Mouse (Mus musculus): ENCODE data around the gene Drc3. TPM values are rescaled to one million over a fixed set of nuclear protein-coding genes. Genes with fewer than 3 reads are reported as not detected.

Drc3 gene
- polyA plus RNA-seq (2021) = 3.1 TPM

- DNase-seq (ENCODE audit: low read depth, low spot score) = peak; percentile 100
- ChIA-PET CTCF (interaction anchor here (0.8 to 3.2 kb wide), 3 partner anchors 36 to 247 kb away, joined by 3 to 9 read pairs (median 3); no protein-coding TSS in a partner anchor), POLR2A (interaction anchor here (1.3 kb wide), 1 partner anchor 42 kb away, joined by 3 read pairs; no protein-coding TSS in a partner anchor)
- peak; percentile 96 for ATAC-seq
- in situ Hi-C loops (cut with MboI; ENCODE audit: low pct_unique_long_range_greater_than_20kb) = loop anchor here (5.0 kb wide), 1 partner anchor 40 kb away; no protein-coding TSS in a partner anchor
- no peaks in the 10 kb centered on the region for H3K27me3 ChIP-seq
- TF ChIP-seq CTCF (IDR thresholded peaks at IDR 0.05) = no peak
Observed at GRCm38 (mm10) chr11:60352559-60353411, at the start of gene Drc3, which contains the start of gene Tom1l2. TSS of gene Drc3 (plus strand) at chr11:60353329. TSS of gene Tom1l2 (minus strand) at chr11:60352905.

DNA sequence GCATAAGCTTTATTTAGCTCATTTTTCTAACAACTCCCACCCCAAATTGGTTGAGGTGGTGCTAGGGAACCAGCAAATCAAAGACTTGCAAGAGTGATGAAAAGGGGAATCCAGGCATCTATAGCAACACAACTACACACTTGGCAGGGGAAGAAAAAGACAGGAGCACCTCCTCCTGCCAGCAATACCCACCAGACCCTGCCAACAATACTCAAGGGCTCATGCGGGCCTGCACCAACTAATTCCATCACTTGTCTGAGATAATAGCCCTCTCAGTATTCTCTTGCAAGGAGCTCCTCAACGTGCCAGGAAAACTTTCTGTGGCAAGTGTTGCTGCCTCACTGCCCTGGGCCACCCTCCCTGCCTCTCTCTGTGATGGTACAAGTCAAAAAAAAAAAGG is 49.6 kb upstream of the Drc3 start:
- H3K27me3 ChIP-seq = no peaks in the 10 kb centered on the region
- DNase-seq (ENCODE audit: low read depth, low spot score) (no peak), ATAC-seq (no peak)
- CTCF ChIA-PET = interaction anchor here (2.9 kb wide), 1 partner anchor 11 kb away, joined by 13 read pairs; no protein-coding TSS in a partner anchor
- POLR2A ChIA-PET = no interaction called here
- in situ Hi-C loops (cut with MboI; ENCODE audit: low pct_unique_long_range_greater_than_20kb) = no loop called here
- no peak for TF ChIP-seq CTCF (IDR thresholded peaks at IDR 0.05)

GRCm38 (mm10) chr11:60305611-60306010 is 47.5 kb upstream of the Drc3 start:
- POLR2A ChIA-PET = interaction anchor here (0.6 kb wide), 1 partner anchor 33 kb away, joined by 4 read pairs; no protein-coding TSS in a partner anchor
- TF ChIP-seq CTCF (IDR thresholded peaks at IDR 0.05) = no peak
- in situ Hi-C loops (cut with MboI; ENCODE audit: low pct_unique_long_range_greater_than_20kb) = loop anchor here (5.0 kb wide), 1 partner anchor 107 kb away; no protein-coding TSS in a partner anchor
- DNase-seq (ENCODE audit: low read depth, low spot score) = no peak
- CTCF ChIA-PET = interaction anchor here (1.2 to 2.2 kb wide), 4 partner anchors 15 to 105 kb away, joined by 3 to 6 read pairs (median 4); no protein-coding TSS in a partner anchor
- ATAC-seq = no peak
- H3K27me3 ChIP-seq = no peaks in the 10 kb centered on the region

- TF ChIP-seq CTCF (IDR thresholded peaks at IDR 0.05) = peak; percentile 79
- ATAC-seq = no peak
- ChIA-PET POLR2A (no interaction called here), CTCF (interaction anchor here (0.9 to 2.9 kb wide), 14 partner anchors 8 to 264 kb away, joined by 3 to 11 read pairs (median 4); partner anchors contain the start of genes Drc3 and Tom1l2)
- no peaks in the 10 kb centered on the region for H3K27me3 ChIP-seq
- in situ Hi-C loops (cut with MboI; ENCODE audit: low pct_unique_long_range_greater_than_20kb) = loop anchor here (5.0 kb wide), 1 partner anchor 105 kb away; no protein-coding TSS in a partner anchor
- DNase-seq (ENCODE audit: low read depth, low spot score) = no peak
Observed at GRCm38 (mm10) chr11:60306834-60307233, 46.3 kb upstream of the Drc3 start.

GRCm38 (mm10) chr11:60307375-60307825 is 45.7 kb upstream of the Drc3 start:
- TF ChIP-seq CTCF (IDR thresholded peaks at IDR 0.05) = peak; percentile 81
- no peak for ATAC-seq
- DNase-seq (ENCODE audit: low read depth, low spot score) = no peak
- ChIA-PET POLR2A (no interaction called here), CTCF (interaction anchor here (0.9 to 2.9 kb wide), 13 partner anchors 8 to 264 kb away, joined by 3 to 11 read pairs (median 4); partner anchors contain the start of genes Drc3 and Tom1l2)
- H3K27me3 ChIP-seq = no peaks in the 10 kb centered on the region
- in situ Hi-C loops (cut with MboI; ENCODE audit: low pct_unique_long_range_greater_than_20kb) = loop anchor here (5.0 kb wide), 1 partner anchor 105 kb away; no protein-coding TSS in a partner anchor

GRCm38 (mm10) chr11:60308061-60308460 is 45.1 kb upstream of the Drc3 start:
- ATAC-seq (no peak), DNase-seq (ENCODE audit: low read depth, low spot score) (no peak)
- no peak for TF ChIP-seq CTCF (IDR thresholded peaks at IDR 0.05)
- CTCF ChIA-PET = interaction anchor here (0.8 to 2.9 kb wide), 8 partner anchors 9 to 265 kb away, joined by 3 to 11 read pairs (median 4); partner anchors contain the start of genes Drc3 and Tom1l2
- POLR2A ChIA-PET = no interaction called here
- in situ Hi-C loops (cut with MboI; ENCODE audit: low pct_unique_long_range_greater_than_20kb) = loop anchor here (5.0 kb wide), 1 partner anchor 104 kb away; no protein-coding TSS in a partner anchor
- H3K27me3 ChIP-seq = no peaks in the 10 kb centered on the region

DNA sequence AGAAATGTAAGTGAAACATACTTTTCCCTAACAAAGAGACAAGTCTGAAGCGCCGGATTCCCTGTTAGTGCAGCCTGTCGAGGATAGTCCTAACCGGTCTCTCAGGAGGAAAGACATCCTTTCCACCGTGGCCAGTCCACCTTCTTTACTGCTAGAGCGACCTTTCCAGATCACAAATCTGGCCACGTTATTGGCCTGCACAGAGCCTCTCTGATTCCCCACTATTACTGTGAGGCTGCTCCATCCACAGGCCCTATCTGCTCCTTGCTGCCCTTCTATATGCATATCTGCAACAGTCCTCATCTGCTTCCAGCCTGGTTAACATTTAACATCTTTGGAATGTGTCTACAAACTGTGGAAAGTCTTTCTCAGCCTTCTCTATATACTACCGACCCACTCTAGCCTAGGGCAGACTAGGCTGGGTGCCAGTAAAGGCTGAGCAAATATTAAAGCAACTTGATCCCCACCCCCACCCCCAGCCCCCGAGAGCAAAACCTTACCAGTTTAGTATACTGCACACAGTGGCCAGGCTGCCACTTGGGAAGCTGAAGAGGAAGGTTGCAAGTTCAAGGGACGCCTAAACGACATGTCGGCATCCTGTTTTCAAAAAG is 44.5 kb upstream of the Drc3 start:
- ATAC-seq (no peak), DNase-seq (ENCODE audit: low read depth, low spot score) (no peak)
- ChIA-PET CTCF (interaction anchor here (0.8 to 2.9 kb wide), 5 partner anchors 14 to 109 kb away, joined by 3 to 11 read pairs (median 5); partner anchors contain the start of genes Drc3 and Tom1l2), POLR2A (interaction anchor here (0.7 kb wide), 1 partner anchor 29 kb away, joined by 3 read pairs; no protein-coding TSS in a partner anchor)
- H3K27me3 ChIP-seq = no peaks in the 10 kb centered on the region
- in situ Hi-C loops (cut with MboI; ENCODE audit: low pct_unique_long_range_greater_than_20kb) = loop anchor here (5.0 kb wide), 1 partner anchor 104 kb away; no protein-coding TSS in a partner anchor
- TF ChIP-seq CTCF (IDR thresholded peaks at IDR 0.05) = no peak

GRCm38 (mm10) chr11:60309875-60310274 is 43.3 kb upstream of the Drc3 start:
- ChIA-PET POLR2A (interaction anchor here (1.4 kb wide), 1 partner anchor 42 kb away, joined by 3 read pairs; no protein-coding TSS in a partner anchor), CTCF (interaction anchor here (1.0 kb wide), 1 partner anchor 17 kb away, joined by 3 read pairs; no protein-coding TSS in a partner anchor)
- ATAC-seq (no peak), DNase-seq (ENCODE audit: low read depth, low spot score) (no peak)
- H3K27me3 ChIP-seq = no peaks in the 10 kb centered on the region
- no peak for TF ChIP-seq CTCF (IDR thresholded peaks at IDR 0.05)
- in situ Hi-C loops (cut with MboI; ENCODE audit: low pct_unique_long_range_greater_than_20kb) = loop anchor here (5.0 kb wide), 2 partner anchors 42 to 102 kb away; partner anchors contain the start of genes Drc3 and Tom1l2

- POLR2A ChIA-PET = interaction anchor here (1.2 to 1.4 kb wide), 2 partner anchors 12 to 41 kb away, joined by 3 to 4 read pairs; no protein-coding TSS in a partner anchor
- DNase-seq (ENCODE audit: low read depth, low spot score) (peak; percentile 94), ATAC-seq (peak; percentile 75)
- in situ Hi-C loops (cut with MboI; ENCODE audit: low pct_unique_long_range_greater_than_20kb) = loop anchor here (5.0 kb wide), 1 partner anchor 41 kb away; the partner anchor contains the start of genes Drc3 and Tom1l2
- CTCF ChIA-PET = interaction anchor here (1.0 to 1.5 kb wide), 6 partner anchors 9 to 100 kb away, joined by 3 to 5 read pairs (median 3); no protein-coding TSS in a partner anchor
- no peaks in the 10 kb centered on the region for H3K27me3 ChIP-seq
- no peak for TF ChIP-seq CTCF (IDR thresholded peaks at IDR 0.05)
Observed at GRCm38 (mm10) chr11:60311025-60311854, 41.9 kb upstream of the Drc3 start.

Measured in Patski (cell line).